Mouse (Mus musculus) cerebellum, adult 9-10 months (tissue): ENCODE data around the gene Tenm4.

Experiments
- DNase-seq: peaks from one replicate; pipeline ENCODE4 v3.0.0; 2022

Tenm4 gene

DNA sequence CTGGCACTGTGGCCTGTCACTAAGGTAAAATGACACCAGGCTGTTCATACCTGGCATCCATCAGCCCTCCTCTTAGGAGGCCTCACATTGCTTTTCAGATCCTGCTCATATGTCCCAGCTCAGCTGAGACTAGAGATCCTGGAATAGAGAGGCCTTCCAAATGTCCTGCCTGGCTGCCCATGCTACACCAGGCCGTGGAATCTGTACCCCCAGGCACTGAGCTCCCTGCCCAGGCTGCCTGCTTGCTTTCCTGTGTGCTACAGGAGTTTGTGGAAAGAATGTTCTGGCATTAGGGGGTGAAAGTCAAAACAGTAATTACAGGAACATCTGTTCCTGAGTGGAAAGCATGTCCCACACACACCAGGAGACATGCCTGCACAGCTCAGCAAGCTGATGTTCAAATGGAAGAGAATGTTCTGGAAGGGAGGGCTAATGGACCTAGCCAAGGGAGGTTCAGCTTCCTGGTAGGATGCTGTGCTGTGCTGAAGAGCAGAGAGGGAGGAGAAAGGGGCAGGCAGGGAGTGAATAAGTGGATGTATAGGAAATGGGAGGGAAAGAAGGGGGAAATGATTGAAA is 313.0 kb downstream of the Tenm4 start:
- no peak for DNase-seq

DNA sequence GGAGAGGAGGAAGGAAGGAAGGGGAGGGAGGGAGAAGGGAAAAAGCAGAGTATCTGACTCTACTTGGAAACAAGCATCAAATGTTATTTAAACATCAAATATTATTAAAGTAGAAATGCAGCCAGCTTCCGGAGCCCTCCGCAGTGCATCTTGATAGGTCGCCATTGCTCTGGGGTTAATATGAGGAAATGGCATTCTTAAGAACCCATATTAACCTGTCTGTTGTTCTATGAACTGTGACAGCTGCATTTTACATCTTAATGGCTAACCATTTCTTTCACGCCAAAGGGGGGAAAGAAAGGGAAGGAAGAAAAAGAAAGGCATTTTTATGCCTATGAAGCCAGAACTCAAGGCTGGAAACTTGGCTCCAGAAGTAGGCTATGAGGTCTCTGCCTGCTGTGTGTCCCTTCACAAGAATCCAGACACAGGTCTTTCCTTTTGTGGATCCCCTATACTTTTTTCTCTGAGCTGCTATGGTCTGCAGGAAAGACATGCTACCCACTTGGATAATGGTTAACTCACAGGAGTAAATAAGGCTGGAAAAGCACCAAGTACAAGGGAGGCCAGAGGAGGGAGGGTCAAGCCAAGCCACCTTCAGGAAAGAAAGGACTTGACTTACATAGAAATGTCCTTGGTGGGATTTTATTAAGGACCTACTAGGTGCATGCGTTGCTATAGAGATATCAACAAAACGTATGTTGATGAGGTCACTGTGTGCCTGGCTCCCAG is 318.5 kb downstream of the Tenm4 start:
- no peak for DNase-seq

DNA sequence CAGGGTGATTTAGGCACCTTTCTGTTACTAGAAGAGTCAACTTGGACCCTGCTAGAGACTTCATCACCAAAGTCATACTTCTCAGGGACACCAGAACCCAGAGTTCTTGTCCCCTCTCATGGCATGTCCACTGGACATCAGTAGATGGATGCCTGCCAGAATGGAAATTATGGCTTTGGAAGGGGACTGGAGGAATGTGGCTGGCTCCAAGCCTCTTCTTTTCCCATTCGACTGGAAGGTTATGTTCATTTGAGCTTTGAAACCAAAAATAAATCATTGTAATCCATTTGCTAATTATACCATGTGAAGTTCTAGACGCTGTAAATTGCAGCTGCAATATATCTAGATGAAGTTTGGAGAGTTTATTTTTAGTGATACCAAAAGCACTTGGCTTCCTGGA is 320.9 kb downstream of the Tenm4 start:
- no peak for DNase-seq

DNA sequence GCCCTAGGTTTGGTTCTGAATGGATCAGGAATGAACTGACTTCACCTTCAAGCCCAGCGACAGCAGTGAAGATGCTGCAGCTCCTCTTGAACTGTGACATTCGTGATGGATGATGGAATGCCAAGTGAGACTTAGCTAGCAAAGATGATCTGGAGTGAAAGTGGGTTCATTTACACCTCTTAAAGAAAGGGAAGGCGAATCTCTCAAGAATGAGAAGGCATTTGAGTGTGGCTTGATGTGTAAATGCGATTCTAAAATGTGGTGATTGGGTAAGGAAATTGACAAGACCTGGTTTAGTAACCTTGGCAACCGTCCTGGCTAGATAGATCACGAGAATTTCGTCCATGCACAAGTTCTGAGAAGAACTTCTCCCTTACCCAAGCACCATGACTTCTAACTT is 321.6 kb downstream of the Tenm4 start:
- DNase-seq: no peak

DNA sequence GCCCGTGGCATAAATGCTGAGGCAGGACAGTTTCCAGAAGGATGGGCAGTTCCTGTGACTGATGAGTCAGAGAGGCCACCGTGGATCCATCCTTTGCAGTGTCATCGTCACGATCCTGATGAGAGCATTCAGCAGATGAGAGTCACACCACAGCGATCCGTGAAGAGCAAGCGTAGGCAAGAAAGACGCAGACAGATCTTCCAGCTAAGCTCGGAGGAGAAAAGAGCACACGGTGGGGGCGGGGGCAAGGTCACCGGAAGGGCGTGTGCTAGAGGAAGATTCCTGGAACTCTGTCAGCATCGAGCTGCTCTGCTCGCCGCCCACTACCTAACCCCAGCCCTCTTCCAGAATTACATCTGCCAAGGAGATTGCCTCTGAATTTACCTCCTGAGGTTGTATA is 323.0 kb downstream of the Tenm4 start:
- DNase-seq: no peak

DNA sequence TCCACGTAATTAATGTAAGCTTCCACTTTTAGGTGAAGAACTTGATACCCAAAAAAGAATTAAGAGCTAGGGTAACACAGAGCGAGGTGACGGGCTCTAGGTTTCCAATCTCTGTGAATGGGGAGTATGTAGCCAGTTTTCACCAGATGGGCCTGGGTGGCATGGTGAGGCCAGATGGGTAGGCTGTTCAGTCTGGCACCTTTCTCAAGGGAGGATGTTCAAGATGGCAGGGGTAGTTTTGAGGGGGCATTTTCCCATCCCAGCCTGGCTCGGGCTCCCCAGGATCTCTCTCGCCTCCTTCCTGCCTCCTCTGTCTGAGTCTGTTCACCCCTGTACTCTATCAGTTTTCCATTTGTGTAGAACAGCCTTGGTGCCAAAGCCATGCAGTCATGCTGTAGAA is 329.1 kb downstream of the Tenm4 start:
- DNase-seq: no peak

DNA sequence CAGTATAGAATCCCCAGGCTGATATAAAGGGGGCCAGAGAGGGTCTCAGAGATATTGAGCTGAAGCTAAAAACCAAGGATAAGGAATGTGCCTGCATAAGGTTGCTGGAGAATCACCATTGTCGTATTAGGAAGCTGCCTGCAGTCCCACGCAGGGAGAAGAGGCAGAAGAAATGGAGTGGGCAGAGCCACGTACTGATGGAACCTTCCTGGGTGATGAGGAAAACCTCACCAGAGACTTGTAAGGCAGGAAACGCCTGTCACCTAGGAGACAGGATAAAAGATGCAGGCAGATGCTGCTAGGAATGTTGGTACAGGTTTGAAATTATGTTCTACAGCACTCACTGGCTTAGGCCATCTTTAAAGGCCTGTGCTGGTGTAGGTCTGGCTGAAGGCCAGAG is 329.8 kb downstream of the Tenm4 start:
- DNase-seq: no peak

DNA sequence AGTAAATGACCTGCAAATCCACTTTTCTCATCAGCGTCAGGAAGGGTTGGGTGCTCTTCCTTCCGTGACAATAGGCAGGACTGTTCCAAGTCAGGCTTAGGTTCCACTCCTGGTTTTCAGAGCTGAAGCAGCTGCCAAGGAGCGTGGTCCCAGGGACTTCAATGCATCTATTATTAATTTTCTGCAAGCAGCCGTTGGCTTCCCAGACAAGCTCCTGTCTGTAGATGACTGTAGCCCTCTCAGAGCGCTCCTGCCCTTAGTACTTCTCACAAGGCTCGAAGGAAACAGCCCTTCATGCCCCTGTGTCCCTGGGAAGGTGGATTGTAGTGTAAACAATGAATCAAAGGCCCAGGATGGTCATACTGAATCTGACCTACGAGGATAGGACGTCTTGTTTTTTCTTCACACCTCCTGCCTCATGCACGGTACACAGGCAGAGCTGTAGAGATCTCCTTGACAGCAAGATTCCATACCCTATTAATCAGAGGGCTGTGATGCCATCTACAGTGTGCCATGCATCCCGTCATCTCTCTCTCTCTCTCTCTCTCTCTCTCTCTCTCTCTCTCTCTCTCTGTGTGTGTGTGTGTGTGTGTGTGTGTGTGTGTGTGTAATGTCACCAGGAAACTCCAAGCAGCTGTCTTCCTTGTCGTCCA is 331.4 kb downstream of the Tenm4 start:
- no peak for DNase-seq

DNA sequence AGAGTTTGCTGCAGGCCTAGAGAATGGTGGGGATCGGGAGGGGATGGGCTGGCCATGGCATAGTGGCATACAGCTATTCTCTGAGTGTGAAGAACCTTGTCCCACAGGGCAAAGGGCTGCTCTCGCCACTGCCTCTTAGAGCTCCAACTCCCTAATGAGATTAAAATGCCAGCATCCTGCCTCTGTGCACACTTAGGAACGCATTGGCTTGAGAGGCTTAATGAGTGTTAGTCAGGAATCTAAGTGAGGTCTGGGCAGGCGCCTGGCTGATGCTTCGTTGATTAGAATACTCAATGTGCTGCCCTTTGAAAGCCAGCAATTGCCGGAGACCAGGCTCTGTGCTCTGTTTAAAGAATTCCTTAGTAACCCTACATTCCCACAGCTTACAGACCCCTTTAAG is 334.5 kb downstream of the Tenm4 start:
- DNase-seq: no peak

DNA sequence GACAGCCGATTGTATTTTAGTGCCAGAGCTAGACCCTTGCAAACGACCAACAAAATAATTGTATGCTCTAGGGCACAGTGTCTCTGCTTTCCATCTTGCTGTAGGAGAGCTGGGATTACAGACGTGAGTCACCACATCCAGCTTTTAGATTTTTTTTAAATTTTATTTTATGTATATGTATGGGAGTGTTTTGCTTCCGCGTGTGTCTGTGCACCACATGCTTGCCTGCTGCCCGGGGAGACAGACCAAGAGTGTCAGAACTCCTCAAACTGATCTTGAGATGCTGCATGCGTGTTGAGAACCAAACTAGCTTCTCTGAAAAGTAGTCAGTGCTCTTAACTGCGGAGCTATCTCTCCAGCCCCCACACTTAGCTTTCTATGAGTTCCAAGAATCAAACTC is 336.0 kb downstream of the Tenm4 start:
- no peak for DNase-seq

DNA sequence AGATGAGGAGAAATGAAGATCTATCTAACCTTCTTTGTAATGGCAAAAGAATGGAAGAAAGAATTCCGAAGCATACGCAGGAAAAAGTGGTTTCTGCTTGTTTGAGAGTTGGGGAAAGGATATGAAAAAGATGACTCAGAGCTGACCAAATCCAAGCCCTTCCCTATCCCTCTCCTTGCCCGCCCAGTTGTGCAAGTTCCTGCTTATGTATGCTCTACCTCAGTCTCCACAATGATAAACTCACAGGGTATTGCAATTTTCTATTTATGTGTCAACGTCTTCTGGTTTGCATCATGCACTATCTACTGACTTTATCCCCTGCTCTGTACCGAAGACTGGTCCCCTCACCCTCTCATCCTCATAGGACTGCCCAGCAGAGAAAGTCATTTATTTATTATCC is 339.4 kb downstream of the Tenm4 start:
- no peak for DNase-seq

DNA sequence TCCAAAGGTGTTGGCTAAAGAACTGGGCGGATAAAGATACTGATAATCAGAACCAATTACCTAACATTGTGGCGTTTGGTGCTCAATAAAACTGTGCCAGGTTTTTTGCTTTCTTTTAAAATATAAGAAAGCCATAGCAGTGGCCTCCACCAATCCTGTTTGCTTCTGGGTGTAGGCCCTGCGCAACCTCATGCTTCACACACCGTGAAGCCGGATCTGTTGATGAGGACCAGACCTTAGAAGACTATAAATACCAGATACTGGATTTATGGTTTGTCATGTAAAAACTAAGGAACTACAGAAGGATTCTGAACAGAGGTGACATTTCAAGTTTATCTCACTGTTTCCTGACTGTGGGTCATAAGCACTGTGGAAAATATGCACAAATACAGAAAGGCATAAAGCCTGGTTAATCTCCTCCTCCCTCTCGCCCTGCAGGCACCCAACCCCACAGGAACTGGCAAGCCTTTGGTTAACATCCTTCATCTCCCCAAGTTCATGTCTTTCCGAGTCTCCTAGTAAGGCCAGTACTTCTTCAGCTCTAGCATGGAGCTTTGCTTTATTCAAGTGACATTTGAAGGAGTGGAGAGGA is 340.1 kb downstream of the Tenm4 start:
- DNase-seq: no peak

DNA sequence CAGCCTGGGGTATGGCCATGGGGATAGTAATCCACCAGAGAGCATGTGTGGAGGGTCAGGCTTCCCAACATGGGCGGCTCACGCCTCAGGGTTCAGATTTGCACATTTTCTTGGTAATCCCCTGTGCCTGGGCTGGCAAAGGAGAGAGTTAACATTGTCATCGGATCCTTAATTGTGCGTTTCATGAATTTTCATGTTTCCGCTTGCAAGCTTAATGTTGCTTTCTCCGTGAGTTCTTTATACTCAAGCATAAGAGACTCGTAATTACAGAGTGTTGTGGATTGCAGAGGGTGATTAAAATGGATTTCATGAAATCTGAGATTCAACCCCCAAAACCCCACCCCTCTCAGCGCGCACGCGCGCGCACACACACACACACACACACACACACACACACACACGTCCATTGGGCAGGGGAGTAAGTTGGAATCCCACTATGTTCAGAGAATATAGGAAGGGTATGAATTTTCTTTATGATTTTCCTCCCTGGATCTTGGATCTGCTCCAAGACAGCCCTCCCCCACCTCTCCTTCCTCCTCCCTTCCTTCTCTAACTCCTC is 341.0 kb downstream of the Tenm4 start:
- DNase-seq: no peak

DNA sequence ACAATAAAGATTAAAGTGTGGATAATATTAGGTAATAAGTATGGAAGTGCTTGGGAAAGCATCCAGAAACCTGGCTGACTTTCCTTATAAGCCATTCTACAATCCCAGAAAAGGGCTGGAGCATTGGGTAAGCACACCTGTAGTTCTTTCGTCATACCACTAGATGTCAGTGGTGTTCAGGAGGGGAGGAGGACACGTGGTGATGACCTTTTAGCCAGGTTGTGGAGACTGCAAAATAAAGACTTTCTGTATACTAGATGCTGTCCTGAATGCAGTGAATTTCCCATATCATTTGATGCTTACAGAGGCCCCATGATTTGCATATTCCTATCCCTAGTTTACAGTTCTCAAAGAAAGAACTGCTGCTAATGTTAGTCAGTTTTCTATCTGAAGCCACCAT is 348.2 kb downstream of the Tenm4 start:
- peak; percentile 57 for DNase-seq

DNA sequence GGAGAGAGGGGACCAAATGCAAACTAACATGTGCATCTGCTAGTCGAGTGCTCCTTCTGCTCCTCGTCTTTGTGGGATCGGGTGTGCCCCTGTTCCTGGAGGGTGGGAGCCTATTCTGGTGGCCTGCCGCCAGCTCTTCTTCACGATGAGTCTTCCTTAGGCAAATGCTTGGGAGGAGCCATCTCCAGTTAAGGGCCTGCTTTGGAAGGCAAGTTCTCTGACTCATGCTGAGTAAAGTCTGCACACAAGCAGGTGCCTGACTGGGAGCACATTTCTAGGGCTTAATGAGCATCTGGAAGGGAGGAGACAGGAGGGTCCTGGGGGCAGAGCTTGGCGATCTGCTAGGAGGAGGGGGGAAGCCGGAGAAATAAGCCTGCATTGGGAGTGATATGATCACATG is 350.9 kb downstream of the Tenm4 start:
- DNase-seq: no peak

DNA sequence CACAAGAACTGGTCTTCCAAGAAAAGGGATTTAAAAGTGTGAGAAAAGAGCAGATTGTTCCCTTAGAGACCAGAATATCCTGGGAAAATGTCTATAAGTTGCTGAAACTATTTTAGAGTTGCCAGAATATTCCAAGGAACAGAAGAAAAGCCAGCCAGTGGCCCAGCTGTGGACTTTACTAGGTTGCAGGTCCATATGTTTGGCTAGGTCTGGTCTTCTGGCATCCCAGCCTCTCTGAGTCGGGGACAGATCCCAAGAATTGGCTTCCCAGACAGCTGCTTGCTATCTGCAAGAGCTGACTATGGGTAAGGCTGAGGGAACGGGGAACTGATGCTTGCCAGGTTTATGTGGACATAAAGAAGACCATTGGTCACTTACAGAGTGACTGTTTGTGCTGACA is 352.6 kb downstream of the Tenm4 start:
- no peak for DNase-seq

DNA sequence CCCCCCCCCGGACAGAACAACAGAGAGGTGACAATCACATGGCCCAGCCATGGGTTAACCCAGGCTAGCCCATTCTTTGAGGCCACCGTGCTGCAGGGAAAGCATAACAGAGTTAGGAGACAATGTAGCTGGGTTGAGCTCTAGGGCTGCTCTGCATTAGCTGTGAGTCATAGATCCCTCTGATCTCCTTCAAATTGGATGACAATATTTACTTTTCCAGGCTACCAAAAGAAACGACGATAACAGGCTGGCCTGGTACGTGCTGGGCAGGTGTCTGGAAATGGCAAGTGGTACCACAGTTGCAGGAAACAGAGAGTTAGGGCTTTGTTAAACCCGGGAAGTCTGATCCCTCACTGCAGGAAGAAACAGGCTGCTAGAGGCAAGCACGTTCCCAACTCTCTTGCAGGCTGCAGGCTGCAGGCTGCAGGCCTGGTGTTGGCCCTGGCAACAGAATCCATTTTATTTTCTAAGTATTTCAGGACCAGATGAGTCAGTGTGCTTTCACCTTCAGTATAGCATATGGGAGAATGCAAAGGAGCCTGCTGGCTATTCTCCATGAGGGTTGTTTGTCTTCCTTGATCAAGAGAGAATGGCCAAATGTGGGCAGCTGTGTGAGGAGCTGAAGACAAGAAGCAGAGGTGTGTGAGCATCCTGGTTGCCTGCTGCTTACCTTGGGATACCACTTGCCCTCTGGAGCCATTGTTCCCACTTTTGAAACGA is 353.6 kb downstream of the Tenm4 start:
- no peak for DNase-seq

DNA sequence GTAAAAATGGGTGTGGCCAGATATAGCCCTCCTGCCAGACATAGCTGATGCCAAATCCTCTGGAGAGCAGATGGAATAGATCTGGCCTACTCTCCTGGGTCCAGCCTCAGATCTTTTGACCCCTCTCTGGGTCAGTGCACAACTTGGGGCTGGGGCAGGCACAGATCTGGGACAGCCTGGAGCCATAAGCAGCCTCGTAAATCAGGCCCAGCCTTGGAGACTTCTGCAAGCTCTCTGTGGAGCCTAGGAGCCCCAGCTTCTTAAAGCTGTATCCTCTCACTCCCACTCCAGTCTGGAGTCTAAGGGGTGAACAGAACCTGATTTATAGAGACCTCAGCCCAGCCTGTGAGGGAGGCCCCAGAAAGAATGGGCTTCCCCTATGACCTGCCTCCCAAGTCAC is 354.3 kb downstream of the Tenm4 start:
- no peak for DNase-seq

DNA sequence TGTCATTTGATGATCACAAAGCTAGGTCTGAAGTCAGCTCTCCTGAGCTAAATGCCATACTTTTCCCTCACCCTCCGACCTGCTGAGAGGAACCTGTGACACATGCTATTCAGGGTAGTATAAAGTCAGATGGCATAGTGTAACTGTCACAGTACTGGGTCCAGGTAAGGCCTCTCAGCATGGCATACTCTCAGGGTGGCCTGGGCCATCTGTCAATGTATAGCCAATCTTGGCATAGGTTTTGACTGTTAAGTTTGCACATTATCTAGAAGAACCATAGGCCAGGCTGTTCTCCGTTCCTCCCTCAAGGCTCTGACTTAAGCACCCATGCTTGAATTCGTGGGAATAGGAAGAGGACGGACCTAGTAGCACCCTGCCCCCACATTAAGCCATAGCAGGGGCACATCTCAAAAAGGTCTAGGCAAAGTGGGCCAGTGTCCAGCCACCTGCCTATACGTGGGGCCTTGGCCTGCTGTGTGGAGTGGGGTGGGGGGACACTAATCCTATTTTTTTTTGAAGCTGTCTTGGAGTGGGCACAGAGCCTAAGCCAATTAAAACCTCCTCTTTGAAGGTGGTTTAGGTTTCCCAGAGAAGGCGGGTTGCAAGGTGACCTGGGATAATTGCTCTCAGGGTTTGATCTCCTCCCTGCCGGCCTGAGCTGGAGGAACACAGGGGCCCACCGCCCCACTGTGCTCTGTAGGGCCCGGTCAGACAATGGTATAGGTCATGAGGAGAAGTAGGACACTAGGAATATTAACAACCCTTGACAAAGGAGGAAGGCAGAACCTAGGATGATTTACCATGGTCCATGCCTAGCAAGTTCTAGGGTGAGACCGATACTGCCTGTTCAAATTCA is 359.8 kb downstream of the Tenm4 start:
- peak; percentile 46 for DNase-seq

DNA sequence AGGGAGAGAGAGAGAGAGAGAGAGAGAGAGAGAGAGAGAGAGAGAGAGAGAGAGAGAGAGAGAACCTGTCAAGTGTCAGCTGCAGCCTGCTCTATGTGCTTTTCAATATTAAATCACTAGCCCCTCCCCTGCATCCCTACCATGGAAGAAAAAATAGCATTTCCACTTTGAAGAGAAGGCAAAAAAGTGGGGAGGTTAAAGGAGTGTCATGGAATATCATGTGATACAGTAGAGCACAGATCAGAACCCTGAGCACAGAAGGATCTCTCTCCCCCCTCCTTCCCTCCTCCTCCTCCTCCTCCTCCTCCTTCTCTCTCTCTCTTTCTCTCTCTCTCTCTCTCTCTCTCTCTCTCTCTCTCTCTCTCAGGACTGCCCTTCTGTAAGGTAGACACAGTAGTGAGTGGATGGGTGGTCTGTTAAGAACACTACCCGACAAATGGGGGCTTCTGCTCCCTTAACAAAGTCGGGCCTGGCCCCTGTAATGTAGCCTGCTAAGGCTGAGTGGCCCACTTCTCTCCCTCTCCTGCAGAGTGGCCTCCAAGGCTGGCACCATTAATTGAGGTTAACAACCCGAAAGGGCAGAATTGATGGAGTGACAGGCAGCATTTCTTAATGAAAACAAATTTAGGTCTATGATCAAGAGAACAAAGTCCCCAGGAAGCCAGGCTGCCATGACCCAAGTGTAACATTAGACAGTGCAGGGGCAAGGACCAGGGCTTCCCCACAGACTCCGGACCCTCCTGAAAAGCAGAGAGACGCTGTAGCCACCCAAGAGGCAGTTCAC is 361.1 kb downstream of the Tenm4 start:
- no peak for DNase-seq

DNA sequence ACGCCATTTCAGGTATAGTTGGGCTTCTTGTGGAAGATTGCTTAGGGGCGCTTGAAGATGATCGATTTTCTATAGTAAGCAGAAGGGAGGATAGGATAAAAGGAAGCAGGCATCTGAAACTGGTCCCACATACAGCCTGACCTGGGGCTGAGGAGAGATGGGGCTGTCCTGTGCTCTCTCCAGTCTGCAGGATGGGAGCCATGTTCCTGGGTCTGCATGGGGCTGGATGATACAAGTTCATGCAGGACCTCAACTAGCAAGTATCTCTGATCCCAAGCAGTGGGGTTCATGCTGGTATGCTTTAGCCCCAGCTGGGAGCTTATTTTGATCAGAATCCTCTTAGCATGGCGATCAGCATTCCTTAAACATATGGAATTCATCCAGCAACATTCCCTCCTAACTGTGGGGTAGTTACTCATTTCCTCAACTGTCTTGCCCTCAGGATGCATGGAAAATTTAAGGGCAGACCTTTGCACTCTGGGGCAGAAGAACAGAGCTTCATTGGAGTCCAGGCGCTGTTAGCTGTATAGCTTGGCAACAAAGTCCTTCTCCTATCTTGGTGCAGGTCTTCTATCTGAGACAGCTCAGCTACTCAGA is 361.9 kb downstream of the Tenm4 start:
- no peak for DNase-seq
